Mouse (Mus musculus): ENCODE measurements around the gene Mrpl12. TPM values are rescaled to one million over a fixed set of nuclear protein-coding genes. Genes with fewer than 3 reads are reported as not detected.

Gene Mrpl12
- total and polyA plus RNA-seq, 3 experiments = 63.2 to 514 (median 125) TPM

DNA sequence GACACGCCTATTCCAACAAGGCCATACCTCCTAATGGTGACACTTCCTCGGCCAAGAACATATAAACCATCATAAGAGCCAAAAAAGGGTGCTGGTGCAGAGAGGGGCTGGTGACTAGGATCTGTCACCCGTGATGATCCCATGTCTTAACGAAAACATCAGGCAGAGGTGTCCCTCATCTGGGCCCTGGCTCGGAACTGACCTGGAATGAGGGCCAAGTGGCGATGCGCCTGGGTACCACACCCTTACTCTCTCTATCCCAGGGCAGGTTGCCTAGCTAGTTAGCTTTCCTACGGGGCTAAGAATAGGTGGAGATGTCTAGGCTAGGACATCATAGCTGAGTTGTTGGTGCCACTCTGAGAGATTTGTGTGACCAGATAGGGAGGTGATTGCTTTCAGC is 49.7 kb downstream of the Mrpl12 start:
- Histone ChIP-seq H3K4me1 (ENCODE audit: insufficient read depth, low read depth, low read length) (peaks cover 16% of the 10 kb centered on the region), H3K36me3 (replicated peaks) (no peaks in the 10 kb centered on the region), H3K4me3 (ENCODE audit: low read depth, low read length) (no peak overlapping the region), H3K9me3 (replicated peaks) (peaks cover 14% of the 10 kb centered on the region), H3K27me3 (ENCODE audit: insufficient read depth, low read length) (peaks cover 95% of the 10 kb centered on the region)
- ATAC-seq (ENCODE audit: extremely low read depth, insufficient number of reproducible peaks, low FRiP score, poor library complexity, severe bottlenecking) = no peak
- no peak for TF ChIP-seq GATA1 (IDR thresholded peaks at IDR 0.05; ENCODE audit: borderline replicate concordance, low read length)
- TF ChIP-seq TAL1 (conservative IDR thresholded peaks at IDR 0.05; ENCODE audit: low read depth, low read length) = no peak
- TF ChIP-seq CTCF (IDR thresholded peaks at IDR 0.05; ENCODE audit: low read depth, low read length) = no peak
- no peak for TF ChIP-seq GATA2 (IDR thresholded peaks at IDR 0.05; ENCODE audit: borderline replicate concordance, low read depth, low read length)
- TF ChIP-seq POLR2AphosphoS5 (IDR thresholded peaks at IDR 0.05; ENCODE audit: insufficient replicate concordance, low read depth, low read length) = no peak
- no peak for DNase-seq (ENCODE audit: low spot score)

DNA sequence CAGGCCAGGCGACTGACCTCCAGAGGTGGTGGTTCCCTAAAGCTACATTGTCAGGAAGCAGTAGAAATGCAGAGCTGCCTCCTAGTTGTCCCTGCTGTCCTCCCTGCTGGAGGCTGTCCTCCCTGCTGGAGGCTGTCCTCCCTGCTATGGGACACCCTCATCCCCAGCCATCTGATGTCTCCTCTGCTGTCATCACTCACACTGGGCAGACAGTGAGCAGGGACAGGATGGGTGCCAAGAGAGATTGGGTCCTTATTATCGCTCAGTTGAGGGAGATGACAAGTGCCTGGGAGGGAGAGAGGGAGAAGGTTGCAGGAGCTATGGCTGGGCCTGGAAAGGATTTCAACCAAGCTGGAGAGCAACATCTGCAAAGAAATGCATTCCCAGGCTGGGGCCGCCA is 50.7 kb downstream of the Mrpl12 start:
- Histone ChIP-seq H3K4me3 (ENCODE audit: low read depth, low read length) (no peak overlapping the region), H3K9me3 (replicated peaks) (peaks cover 11% of the 10 kb centered on the region), H3K27me3 (ENCODE audit: insufficient read depth, low read length) (peaks cover 90% of the 10 kb centered on the region), H3K4me1 (ENCODE audit: insufficient read depth, low read depth, low read length) (peaks cover 26% of the 10 kb centered on the region), H3K36me3 (replicated peaks) (no peaks in the 10 kb centered on the region)
- DNase-seq (ENCODE audit: low spot score) (no peak), ATAC-seq (ENCODE audit: extremely low read depth, insufficient number of reproducible peaks, low FRiP score, poor library complexity, severe bottlenecking) (no peak)
- TF ChIP-seq TAL1 (conservative IDR thresholded peaks at IDR 0.05; ENCODE audit: low read depth, low read length) (no peak), GATA1 (IDR thresholded peaks at IDR 0.05; ENCODE audit: borderline replicate concordance, low read length) (no peak), CTCF (IDR thresholded peaks at IDR 0.05; ENCODE audit: low read depth, low read length) (no peak), GATA2 (IDR thresholded peaks at IDR 0.05; ENCODE audit: borderline replicate concordance, low read depth, low read length) (no peak), POLR2AphosphoS5 (IDR thresholded peaks at IDR 0.05; ENCODE audit: insufficient replicate concordance, low read depth, low read length) (no peak)

DNA sequence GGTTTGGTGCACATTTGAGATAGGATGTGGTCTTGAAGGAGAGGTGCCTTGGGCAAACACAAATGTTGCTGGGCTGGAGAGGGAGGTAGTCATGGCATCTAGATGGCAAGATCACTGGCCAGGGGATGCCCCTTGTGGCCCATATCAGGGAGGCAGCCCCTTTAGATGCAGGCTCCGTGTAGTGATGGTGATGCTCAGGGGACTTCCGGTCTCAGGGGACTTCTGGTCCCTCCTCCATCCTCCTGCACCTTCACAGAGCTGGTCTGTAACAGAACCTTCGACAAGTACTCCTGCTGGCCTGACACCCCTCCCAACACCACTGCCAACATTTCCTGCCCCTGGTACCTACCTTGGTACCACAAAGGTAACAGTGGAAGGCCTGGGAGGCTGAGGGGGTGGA is 51.4 kb downstream of the Mrpl12 start:
- peaks cover 4% of the 10 kb centered on the region for H3K9me3 ChIP-seq (replicated peaks)
- H3K4me1 ChIP-seq (ENCODE audit: insufficient read depth, low read depth, low read length) = peaks cover 26% of the 10 kb centered on the region
- TF ChIP-seq CTCF (IDR thresholded peaks at IDR 0.05; ENCODE audit: low read depth, low read length) = no peak
- DNase-seq (ENCODE audit: low spot score) (no peak), ATAC-seq (ENCODE audit: extremely low read depth, insufficient number of reproducible peaks, low FRiP score, poor library complexity, severe bottlenecking) (no peak)
- H3K36me3 ChIP-seq (replicated peaks) = no peaks in the 10 kb centered on the region
- H3K27me3 ChIP-seq (ENCODE audit: insufficient read depth, low read length) = peaks cover 83% of the 10 kb centered on the region
- no peak overlapping the region for H3K4me3 ChIP-seq (ENCODE audit: low read depth, low read length)

DNA sequence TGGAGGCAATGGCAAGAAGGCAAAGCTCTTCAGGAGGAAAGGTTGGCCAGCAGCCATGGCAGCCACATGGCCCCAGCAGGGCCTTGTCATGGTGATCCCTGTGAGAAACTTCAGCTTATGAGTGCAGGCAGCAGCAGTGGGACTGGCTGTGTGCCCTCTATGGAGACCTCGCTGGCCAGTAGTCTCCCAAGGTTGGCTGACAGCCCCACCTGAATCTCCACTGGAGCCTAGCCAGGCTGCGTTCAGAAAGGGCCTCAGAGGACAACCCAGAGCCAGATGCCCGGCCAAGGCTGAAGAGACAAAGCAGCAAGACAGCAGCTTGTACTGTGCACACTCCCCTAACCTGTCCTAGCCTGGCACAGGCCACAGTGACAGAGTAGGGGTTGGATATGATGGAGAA is 54.1 kb downstream of the Mrpl12 start:
- ATAC-seq (ENCODE audit: extremely low read depth, insufficient number of reproducible peaks, low FRiP score, poor library complexity, severe bottlenecking) = no peak
- Histone ChIP-seq H3K27me3 (ENCODE audit: insufficient read depth, low read length) (peaks cover 58% of the 10 kb centered on the region), H3K9me3 (replicated peaks) (no peaks in the 10 kb centered on the region), H3K4me1 (ENCODE audit: insufficient read depth, low read depth, low read length) (peaks cover 33% of the 10 kb centered on the region), H3K4me3 (ENCODE audit: low read depth, low read length) (no peak overlapping the region), H3K36me3 (replicated peaks) (peaks cover 23% of the 10 kb centered on the region)
- no peak for DNase-seq (ENCODE audit: low spot score)
- no peak for TF ChIP-seq GATA1 (IDR thresholded peaks at IDR 0.05; ENCODE audit: borderline replicate concordance, low read length)
- no peak for TF ChIP-seq POLR2AphosphoS5 (IDR thresholded peaks at IDR 0.05; ENCODE audit: insufficient replicate concordance, low read depth, low read length)
- no peak for TF ChIP-seq TAL1 (conservative IDR thresholded peaks at IDR 0.05; ENCODE audit: low read depth, low read length)
- TF ChIP-seq GATA2 (IDR thresholded peaks at IDR 0.05; ENCODE audit: borderline replicate concordance, low read depth, low read length) = no peak
- TF ChIP-seq CTCF (IDR thresholded peaks at IDR 0.05; ENCODE audit: low read depth, low read length) = no peak

Other genes with a start within 250 kb of the Mrpl12 start
Only the 20 nearest of the 30 such genes appear.
- gene Actg1, start 136.1 kb upstream of the Mrpl12 start, total RNA-seq (2014; fragmentation: Nextera tagmentation) = 128 and 155 TPM in 2 replicates
- gene Actg1, start 136.1 kb upstream of the Mrpl12 start, total RNA-seq (2017) = 179 and 181 TPM in 2 replicates
- gene Actg1, start 136.1 kb upstream of the Mrpl12 start, polyA plus RNA-seq (2012) = 53.9 and 112 TPM in 2 replicates
- gene Fscn2, start 123.1 kb upstream of the Mrpl12 start, total RNA-seq (2014; fragmentation: Nextera tagmentation) = not detected in 2 replicates
- 0.11 TPM in 1 of 2 replicates, not detected in the other for gene Fscn2, start 123.1 kb upstream of the Mrpl12 start, total RNA-seq (2017)
- 0.03 TPM in 1 of 2 replicates, not detected in the other for gene Fscn2, start 123.1 kb upstream of the Mrpl12 start, polyA plus RNA-seq (2012)
- gene Faap100, start 105.8 kb upstream of the Mrpl12 start, total RNA-seq (2014; fragmentation: Nextera tagmentation) = 12.0 and 13.6 TPM in 2 replicates
- gene Faap100, start 105.8 kb upstream of the Mrpl12 start, total RNA-seq (2017) = 5.2 and 6.2 TPM in 2 replicates
- gene Faap100, start 105.8 kb upstream of the Mrpl12 start, polyA plus RNA-seq (2012) = 29.7 and 30.6 TPM in 2 replicates
- 58.4 and 61.7 TPM in 2 replicates for gene Nploc4, start 46.9 kb upstream of the Mrpl12 start, total RNA-seq (2014; fragmentation: Nextera tagmentation)
- 38.7 and 42.7 TPM in 2 replicates for gene Nploc4, start 46.9 kb upstream of the Mrpl12 start, total RNA-seq (2017)
- gene Nploc4, start 46.9 kb upstream of the Mrpl12 start, polyA plus RNA-seq (2012) = 68.2 and 72.4 TPM in 2 replicates
- gene Tspan10, start 42.0 kb upstream of the Mrpl12 start, total RNA-seq (2014; fragmentation: Nextera tagmentation) = 0.68 TPM in 1 of 2 replicates, not detected in the other
- gene Tspan10, start 42.0 kb upstream of the Mrpl12 start, total RNA-seq (2017) = not detected in 2 replicates
- gene Tspan10, start 42.0 kb upstream of the Mrpl12 start, polyA plus RNA-seq (2012) = not detected in 2 replicates
- gene Pde6g, start 31.1 kb upstream of the Mrpl12 start, total RNA-seq (2014; fragmentation: Nextera tagmentation) = 1.7 and 3.5 TPM in 2 replicates
- 0.23 and 0.33 TPM in 2 replicates for gene Pde6g, start 31.1 kb upstream of the Mrpl12 start, total RNA-seq (2017)
- gene Pde6g, start 31.1 kb upstream of the Mrpl12 start, polyA plus RNA-seq (2012) = 0.18 and 0.23 TPM in 2 replicates
- 15.2 and 17.4 TPM in 2 replicates for gene Oxld1, start 26.5 kb upstream of the Mrpl12 start, total RNA-seq (2014; fragmentation: Nextera tagmentation)
- 24.9 and 25.6 TPM in 2 replicates for gene Oxld1, start 26.5 kb upstream of the Mrpl12 start, total RNA-seq (2017)
- gene Oxld1, start 26.5 kb upstream of the Mrpl12 start, polyA plus RNA-seq (2012) = 16.7 and 17.1 TPM in 2 replicates
- 32.4 and 41.7 TPM in 2 replicates for gene Ccdc137, start 26.5 kb upstream of the Mrpl12 start, total RNA-seq (2014; fragmentation: Nextera tagmentation)
- gene Ccdc137, start 26.5 kb upstream of the Mrpl12 start, total RNA-seq (2017) = 41.2 and 42.8 TPM in 2 replicates
- gene Ccdc137, start 26.5 kb upstream of the Mrpl12 start, polyA plus RNA-seq (2012) = 44.7 and 55.5 TPM in 2 replicates
- gene Arl16, start 17.0 kb upstream of the Mrpl12 start, total RNA-seq (2014; fragmentation: Nextera tagmentation) = 18.0 and 24.5 TPM in 2 replicates
- 17.0 and 24.5 TPM in 2 replicates for gene Arl16, start 17.0 kb upstream of the Mrpl12 start, total RNA-seq (2017)
- gene Arl16, start 17.0 kb upstream of the Mrpl12 start, polyA plus RNA-seq (2012) = 21.0 and 26.0 TPM in 2 replicates
- 18.2 and 18.7 TPM in 2 replicates for gene Slc25a10, start 7.2 kb downstream of the Mrpl12 start, total RNA-seq (2014; fragmentation: Nextera tagmentation)
- gene Slc25a10, start 7.2 kb downstream of the Mrpl12 start, total RNA-seq (2017) = 22.1 and 27.6 TPM in 2 replicates
- gene Slc25a10, start 7.2 kb downstream of the Mrpl12 start, polyA plus RNA-seq (2012) = 38.7 and 45.3 TPM in 2 replicates
- gene Gcgr, start 46.1 kb downstream of the Mrpl12 start, total RNA-seq (2014; fragmentation: Nextera tagmentation) = not detected in 2 replicates
- gene Gcgr, start 46.1 kb downstream of the Mrpl12 start, total RNA-seq (2017) = not detected in 2 replicates
- not detected in 2 replicates for gene Gcgr, start 46.1 kb downstream of the Mrpl12 start, polyA plus RNA-seq (2012)
- 53.8 and 64.3 TPM in 2 replicates for gene Mcrip1, start 65.1 kb downstream of the Mrpl12 start, total RNA-seq (2014; fragmentation: Nextera tagmentation)
- 19.2 and 20.9 TPM in 2 replicates for gene Mcrip1, start 65.1 kb downstream of the Mrpl12 start, total RNA-seq (2017)
- gene Mcrip1, start 65.1 kb downstream of the Mrpl12 start, polyA plus RNA-seq (2012) = 176 and 205 TPM in 2 replicates
- gene Ppp1r27, start 66.5 kb downstream of the Mrpl12 start, total RNA-seq (2014; fragmentation: Nextera tagmentation) = not detected in 2 replicates
- not detected in 2 replicates for gene Ppp1r27, start 66.5 kb downstream of the Mrpl12 start, total RNA-seq (2017)
- not detected in 2 replicates for gene Ppp1r27, start 66.5 kb downstream of the Mrpl12 start, polyA plus RNA-seq (2012)
- 268 and 289 TPM in 2 replicates for gene P4hb, start 88.6 kb downstream of the Mrpl12 start, total RNA-seq (2014; fragmentation: Nextera tagmentation)
- 411 and 414 TPM in 2 replicates for gene P4hb, start 88.6 kb downstream of the Mrpl12 start, total RNA-seq (2017)
- 516 and 719 TPM in 2 replicates for gene P4hb, start 88.6 kb downstream of the Mrpl12 start, polyA plus RNA-seq (2012)
- gene Arhgdia, start 97.0 kb downstream of the Mrpl12 start, total RNA-seq (2014; fragmentation: Nextera tagmentation) = 354 and 381 TPM in 2 replicates
- gene Arhgdia, start 97.0 kb downstream of the Mrpl12 start, total RNA-seq (2017) = 155 and 158 TPM in 2 replicates
- gene Arhgdia, start 97.0 kb downstream of the Mrpl12 start, polyA plus RNA-seq (2012) = 1,000 and 1,072 TPM in 2 replicates
- 89.8 and 122 TPM in 2 replicates for gene Alyref, start 113.8 kb downstream of the Mrpl12 start, total RNA-seq (2014; fragmentation: Nextera tagmentation)
- 270 and 280 TPM in 2 replicates for gene Alyref, start 113.8 kb downstream of the Mrpl12 start, total RNA-seq (2017)
- gene Alyref, start 113.8 kb downstream of the Mrpl12 start, polyA plus RNA-seq (2012) = 505 and 623 TPM in 2 replicates
- 83.1 and 83.8 TPM in 2 replicates for gene Anapc11, start 113.8 kb downstream of the Mrpl12 start, total RNA-seq (2014; fragmentation: Nextera tagmentation)
- gene Anapc11, start 113.8 kb downstream of the Mrpl12 start, total RNA-seq (2017) = 62.3 and 69.3 TPM in 2 replicates
- 176 and 212 TPM in 2 replicates for gene Anapc11, start 113.8 kb downstream of the Mrpl12 start, polyA plus RNA-seq (2012)
- 1.9 and 2.6 TPM in 2 replicates for gene Npb, start 123.9 kb downstream of the Mrpl12 start, total RNA-seq (2014; fragmentation: Nextera tagmentation)
- gene Npb, start 123.9 kb downstream of the Mrpl12 start, total RNA-seq (2017) = 0.58 TPM in 1 of 2 replicates, not detected in the other
- 3.2 and 3.8 TPM in 2 replicates for gene Npb, start 123.9 kb downstream of the Mrpl12 start, polyA plus RNA-seq (2012)
- gene Pcyt2, start 133.3 kb downstream of the Mrpl12 start, total RNA-seq (2014; fragmentation: Nextera tagmentation) = 29.0 and 43.1 TPM in 2 replicates
- gene Pcyt2, start 133.3 kb downstream of the Mrpl12 start, total RNA-seq (2017) = 102 and 119 TPM in 2 replicates
- gene Pcyt2, start 133.3 kb downstream of the Mrpl12 start, polyA plus RNA-seq (2012) = 129 and 146 TPM in 2 replicates
- gene Sirt7, start 140.6 kb downstream of the Mrpl12 start, total RNA-seq (2014; fragmentation: Nextera tagmentation) = 28.9 and 35.3 TPM in 2 replicates
- gene Sirt7, start 140.6 kb downstream of the Mrpl12 start, total RNA-seq (2017) = 74.5 and 96.2 TPM in 2 replicates
- gene Sirt7, start 140.6 kb downstream of the Mrpl12 start, polyA plus RNA-seq (2012) = 169 and 256 TPM in 2 replicates

Measured in G1E (cell line).